Comparison of ENCODE assay signal across 8 mouse cellular contexts in genomic region chr2:144458975-144459754, GRCm38 (mm10).
DNase-seq lines count a peak whose midpoint lies in the region; ATAC-seq and TF ChIP-seq lines count a peak whose summit lies in the region.

No protein-coding gene starts in this region.

- peak overlapping the region; percentile 61 for H3K4me2 ChIP-seq in lung, embryonic 14.5 days

- TF ChIP-seq EP300 in ES-Bruce4 (IDR thresholded peaks at IDR 0.05; ENCODE audit: insufficient read depth, low read depth, low read length) = no peak

- no peak for TF ChIP-seq POLR2A in ES-Bruce4 (IDR thresholded peaks at IDR 0.05; ENCODE audit: insufficient read depth, low read length)

- no peaks in the 10 kb centered on the region for H3K27me3 ChIP-seq in ES-Bruce4 (ENCODE audit: control insufficient read depth, insufficient read depth, low read length, poor library complexity, severe bottlenecking)
- H3K27me3 ChIP-seq in lung, embryonic 14.5 days (ENCODE audit: insufficient read depth, low read length) = no peaks in the 10 kb centered on the region

- H3K9me3 ChIP-seq in ES-Bruce4 (replicated peaks; ENCODE audit: control insufficient read depth, insufficient read depth, low read length, poor library complexity, severe bottlenecking) = no peaks in the 10 kb centered on the region
- no peaks in the 10 kb centered on the region for H3K9me3 ChIP-seq in lung, embryonic 14.5 days (ENCODE audit: low read depth, low read length)

- peak; percentile 89 for DNase-seq in cerebellum, adult 11-12 months
- DNase-seq in forelimb bud, embryonic 11.5 days (ENCODE audit: low read depth, low spot score) = peak; percentile 74
- DNase-seq in layer of hippocampus, adult 8-10 months (ENCODE audit: low spot score in 2 of 2) = peak; percentile 87 to 89
- peak; percentile 87 for DNase-seq in lung, embryonic 14.5 days
- DNase-seq in testis, postnatal 14 days (ENCODE audit: low spot score) = peak; percentile 82

- WGBS in lung, embryonic 14.5 days = 7% methylated on average over 25 of the region's 25 CpGs

- no peaks in the 10 kb centered on the region for H3K4me1 ChIP-seq in ES-Bruce4 (ENCODE audit: control insufficient read depth, insufficient read depth, low read length)
- no peaks in the 10 kb centered on the region for H3K4me1 ChIP-seq in lung, embryonic 14.5 days (ENCODE audit: insufficient read depth)

- no peak overlapping the region for H3K27ac ChIP-seq in ES-Bruce4 (ENCODE audit: insufficient read depth, low read length)
- peak overlapping the region; percentile 33; the same call in 1 of the 2 replicates for H3K27ac ChIP-seq in lung, embryonic 14.5 days (ENCODE audit: low read depth)

- peak; percentile 80 to 92 for ATAC-seq in hematopoietic stem cell, adult 5-6 weeks (replicated peaks in 1 of 2; ENCODE audit: insufficient read depth in 1 of 2, low FRiP score in 2 of 2, low TSS enrichment in 1 of 2, low read depth in 1 of 2, poor library complexity in 2 of 2, severe bottlenecking in 2 of 2)
- ATAC-seq in lung, embryonic 14.5 days (ENCODE audit: insufficient read depth) = peak; percentile 99
- peak; percentile 60; the same call in 1 of the 2 replicates for ATAC-seq in neutrophil, adult 5-6 weeks (ENCODE audit: extremely low read depth, insufficient number of reproducible peaks, low FRiP score, poor library complexity, severe bottlenecking)

- no peak for TF ChIP-seq CTCF in ES-Bruce4 (IDR thresholded peaks at IDR 0.05; ENCODE audit: low read depth, low read length)
- TF ChIP-seq CTCF in lung, embryonic 14.5 days (IDR thresholded peaks at IDR 0.05; ENCODE audit: low read depth) = no peak

- H3K9ac ChIP-seq in ES-Bruce4 (ENCODE audit: low read depth, poor library complexity, severe bottlenecking) = peak overlapping the region; percentile 41
- H3K9ac ChIP-seq in lung, embryonic 14.5 days = peak overlapping the region; percentile 40; the same call in 1 of the 2 replicates

- H3K4me3 ChIP-seq in ES-Bruce4 (ENCODE audit: low read depth, low read length) = peak overlapping the region; percentile 91
- peak overlapping the region; percentile 39 for H3K4me3 ChIP-seq in lung, embryonic 14.5 days (ENCODE audit: low read depth, low read length)

- H3K36me3 ChIP-seq in ES-Bruce4 (ENCODE audit: control insufficient read depth, insufficient read depth, low read length, poor library complexity, severe bottlenecking) = no peaks in the 10 kb centered on the region
- H3K36me3 ChIP-seq in lung, embryonic 14.5 days (ENCODE audit: insufficient read depth) = no peaks in the 10 kb centered on the region
